Mouse (Mus musculus) ES-Bruce4 (cell line): ENCODE measurements around the gene Hoxc9. TPM values are rescaled to one million over a fixed set of nuclear protein-coding genes. Genes with fewer than 3 reads are reported as not detected.

ENCODE experiments used
- H3K27ac ChIP-seq: 2 replicates; pipeline ENCODE4 v1.5.1; 2012; ENCODE audit warnings: low read length, inconsistent platforms; ENCODE audit not compliant: insufficient read depth
- H3K27me3 ChIP-seq: 2 replicates; pipeline ENCODE4 v1.6.1; 2012; ENCODE audit warnings: mild to moderate bottlenecking, low read length, inconsistent platforms; ENCODE audit not compliant: control insufficient read depth, poor library complexity, insufficient read depth, severe bottlenecking
- H3K36me3 ChIP-seq: 2 replicates; pipeline ENCODE4 v1.6.1; 2012; ENCODE audit warnings: inconsistent platforms, mild to moderate bottlenecking, low read length, moderate library complexity; ENCODE audit not compliant: control insufficient read depth, poor library complexity, insufficient read depth, severe bottlenecking
- H3K4me1 ChIP-seq: one replicate; pipeline ENCODE4 v1.8.1; 2011; ENCODE audit warnings: low read length; ENCODE audit not compliant: control insufficient read depth, insufficient read depth
- H3K4me3 ChIP-seq: 2 replicates; pipeline ENCODE4 v1.5.1; 2011; ENCODE audit warnings: low read depth, mild to moderate bottlenecking, low read length
- H3K9ac ChIP-seq: 2 replicates; pipeline ENCODE4 v1.6.1; 2012; ENCODE audit warnings: low read depth, mild to moderate bottlenecking, inconsistent platforms; ENCODE audit not compliant: poor library complexity, severe bottlenecking
- H3K9me3 ChIP-seq: replicated peaks from 2 replicates; pipeline ENCODE4 v1.6.1; 2012; ENCODE audit warnings: mild to moderate bottlenecking, low read length, inconsistent platforms; ENCODE audit not compliant: control insufficient read depth, poor library complexity, insufficient read depth, severe bottlenecking
- CTCF ChIP-seq: IDR thresholded peaks from one replicate; pipeline ENCODE4 v1.8.1; 2011; ENCODE audit warnings: low read depth, low read length
- EP300 ChIP-seq: IDR thresholded peaks from 2 replicates; pipeline ENCODE4 v1.6.1; 2011; ENCODE audit warnings: low read depth, low read length; ENCODE audit not compliant: insufficient read depth
- POLR2A ChIP-seq: IDR thresholded peaks from one replicate; pipeline ENCODE4 v1.8.1; 2011; ENCODE audit warnings: low read length; ENCODE audit not compliant: insufficient read depth
- polyA plus RNA-seq: library from polyadenylated mRNA; stranded (reverse); fragments of >200 nt; gene quantifications from 2 replicates; pipeline ENCODE4 v1.2.4, GENCODE M21; 2011; ENCODE audit warnings: low read depth; ENCODE audit not compliant: missing spikeins, insufficient read depth, insufficient read length

Gene Hoxc9
- polyA plus RNA-seq, 1 experiment = not detected

GRCm38 (mm10) chr15:102992863-102993262 lies 16.6 kb downstream of the Hoxc9 start:
- Histone ChIP-seq H3K36me3 (no peaks in the 10 kb centered on the region), H3K9ac (no peak overlapping the region), H3K4me1 (no peaks in the 10 kb centered on the region), H3K27me3 (peaks cover 68% of the 10 kb centered on the region), H3K4me3 (no peak overlapping the region), H3K9me3 (no peaks in the 10 kb centered on the region), H3K27ac (no peak overlapping the region)
- TF ChIP-seq CTCF (no peak), EP300 (no peak), POLR2A (no peak)

GRCm38 (mm10) chr15:102996548-102996947 lies 20.3 kb downstream of the Hoxc9 start:
- H3K9ac ChIP-seq = no peak overlapping the region
- H3K27me3 ChIP-seq = peaks cover 57% of the 10 kb centered on the region
- no peak overlapping the region for H3K4me3 ChIP-seq

GRCm38 (mm10) chr15:102997431-102997830 lies 21.2 kb downstream of the Hoxc9 start:
- TF ChIP-seq POLR2A (no peak), CTCF (no peak), EP300 (no peak)
- no peaks in the 10 kb centered on the region for H3K9me3 ChIP-seq
- no peaks in the 10 kb centered on the region for H3K4me1 ChIP-seq
- H3K27me3 ChIP-seq = peaks cover 58% of the 10 kb centered on the region
- no peak overlapping the region for H3K27ac ChIP-seq
- H3K9ac ChIP-seq = no peak overlapping the region
- H3K36me3 ChIP-seq = no peaks in the 10 kb centered on the region
- H3K4me3 ChIP-seq = no peak overlapping the region

More at GRCm38 (mm10) chr15:102996548-102996947, 20.3 kb downstream of the Hoxc9 start:
- H3K9me3 ChIP-seq = no peaks in the 10 kb centered on the region
- H3K4me1 ChIP-seq = no peaks in the 10 kb centered on the region
- TF ChIP-seq EP300 (no peak), POLR2A (no peak), CTCF (no peak)
- no peak overlapping the region for H3K27ac ChIP-seq
- no peaks in the 10 kb centered on the region for H3K36me3 ChIP-seq

GRCm38 (mm10) chr15:102997939-102998355 lies 21.7 kb downstream of the Hoxc9 start, which contains the start of gene Hoxc6:
TSS of gene Hoxc6 (plus strand) at chr15:102998257.
- Histone ChIP-seq H3K9me3 (no peaks in the 10 kb centered on the region), H3K27me3 (peaks cover 57% of the 10 kb centered on the region), H3K4me3 (peak within 1 kb of the TSS; percentile 60), H3K4me1 (no peaks in the 10 kb centered on the region), H3K9ac (peak within 1 kb of the TSS; percentile 51), H3K36me3 (no peaks in the 10 kb centered on the region), H3K27ac (no peak within 1 kb of the TSS)
- TF ChIP-seq EP300 = no peak
- no peak for TF ChIP-seq POLR2A
- TF ChIP-seq CTCF = no peak

GRCm38 (mm10) chr15:102998608-102999182 lies 22.5 kb downstream of the Hoxc9 start:
- Histone ChIP-seq H3K4me3 (peak overlapping the region; percentile 60), H3K27ac (no peak overlapping the region)

GRCm38 (mm10) chr15:102999183-102999831 lies 23.1 kb downstream of the Hoxc9 start:
- Histone ChIP-seq H3K36me3 (no peaks in the 10 kb centered on the region), H3K4me1 (no peaks in the 10 kb centered on the region), H3K9ac (peak overlapping the region; percentile 51), H3K9me3 (no peaks in the 10 kb centered on the region), H3K27me3 (peaks cover 60% of the 10 kb centered on the region), H3K4me3 (peak overlapping the region; percentile 60), H3K27ac (no peak overlapping the region)
- TF ChIP-seq EP300 = no peak
- no peak for TF ChIP-seq CTCF
- no peak for TF ChIP-seq POLR2A

More at GRCm38 (mm10) chr15:102998608-102999182, 22.5 kb downstream of the Hoxc9 start:
- no peaks in the 10 kb centered on the region for H3K36me3 ChIP-seq
- peaks cover 59% of the 10 kb centered on the region for H3K27me3 ChIP-seq
- no peaks in the 10 kb centered on the region for H3K9me3 ChIP-seq
- peak overlapping the region; percentile 51 for H3K9ac ChIP-seq
- no peak for TF ChIP-seq POLR2A
- TF ChIP-seq EP300 = no peak
- no peak for TF ChIP-seq CTCF
- no peaks in the 10 kb centered on the region for H3K4me1 ChIP-seq
